Mouse (Mus musculus) neural tube, embryonic 14.5 days (tissue): ENCODE results near the gene Safb2. TPM values are rescaled to one million over a fixed set of nuclear protein-coding genes. Genes with fewer than 3 reads are reported as not detected.

Source experiments
- ATAC-seq: fragments of 200-750 bp; cut with Nextera tagmentation; 2 replicates; pipeline ENCODE4 v1.8.0; 2017; ENCODE audit warnings: low read depth, mild to moderate bottlenecking, moderate TSS enrichment, moderate library complexity
- H3K27ac ChIP-seq: fragments of 300-500 bp; sonication (generic); 2 replicates; pipeline ENCODE4 v1.5.1; 2014; ENCODE audit warnings: low read depth, mild to moderate bottlenecking, control low read depth, low read length, moderate library complexity, mixed read lengths
- H3K27me3 ChIP-seq: fragments of 300-500 bp; sonication (generic); 2 replicates; pipeline ENCODE4 v1.6.1; 2014; ENCODE audit warnings: low read length; ENCODE audit not compliant: control insufficient read depth, insufficient read depth
- H3K36me3 ChIP-seq: fragments of 300-500 bp; sonication (generic); 2 replicates; pipeline ENCODE4 v1.6.1; 2014; ENCODE audit warnings: low read length, mixed read lengths; ENCODE audit not compliant: control insufficient read depth, insufficient read depth
- H3K4me1 ChIP-seq: fragments of 300-500 bp; sonication (generic); 2 replicates; pipeline ENCODE4 v1.6.1; 2014; ENCODE audit warnings: low read length; ENCODE audit not compliant: control insufficient read depth, insufficient read depth
- H3K4me2 ChIP-seq: fragments of 300-500 bp; sonication (generic); 2 replicates; pipeline ENCODE4 v1.6.1; 2014; ENCODE audit warnings: mild to moderate bottlenecking, low read depth, low read length, control low read depth
- H3K4me3 ChIP-seq: fragments of 300-500 bp; sonication (generic); 2 replicates; pipeline ENCODE4 v1.5.1; 2014; ENCODE audit warnings: low read depth, low read length, control low read depth, mixed read lengths
- H3K9ac ChIP-seq: fragments of 300-500 bp; sonication (generic); replicated peaks from 2 replicates; pipeline ENCODE4 v1.6.1; 2014; ENCODE audit warnings: low read depth, mild to moderate bottlenecking, control low read depth, low read length, mixed read lengths
- H3K9me3 ChIP-seq: fragments of 300-500 bp; sonication (generic); 2 replicates; pipeline ENCODE4 v1.6.1; 2016; ENCODE audit warnings: low read length; ENCODE audit not compliant: control insufficient read depth
- WGBS: fragments of 180-500 bp; shearing (Covaris S2); extraction: QIAGEN DNeasy Blood & Tissue Kit; methylation state at CpG from one replicate; pipeline ENCODE4 v1.1.7; 2014; 5-methylcytosine and 5-hydroxymethylcytosine counted together
- polyA plus RNA-seq: library from polyadenylated mRNA; unstranded; fragments of >200 nt; fragmentation: Nextera tagmentation; extraction: Ambion mirVana; gene quantifications from 2 replicates; pipeline ENCODE4 v1.2.1, GENCODE M21; 2014

The Safb2 gene
- polyA plus RNA-seq, 1 experiment from 2014 or later = 58.4 TPM

- Histone ChIP-seq H3K9ac (no peak within 1 kb of the TSS), H3K4me3 (no peak within 1 kb of the TSS), H3K9me3 (no peaks in the 10 kb centered on the region), H3K4me1 (peaks cover 7% of the 10 kb centered on the region; the same call in 1 of the 2 replicates), H3K27me3 (no peaks in the 10 kb centered on the region), H3K27ac (no peak within 1 kb of the TSS), H3K4me2 (no peak within 1 kb of the TSS), H3K36me3 (no peaks in the 10 kb centered on the region)
- 80% methylated on average over 20 of the region's 20 CpGs for WGBS
- ATAC-seq = no peak
Observed at GRCm38 (mm10) chr17:56554122-56554551, 30.2 kb downstream of the Safb2 start, which contains the start of gene Gm20219. TSS of gene Gm20219 (minus strand) at chr17:56554387.

DNA sequence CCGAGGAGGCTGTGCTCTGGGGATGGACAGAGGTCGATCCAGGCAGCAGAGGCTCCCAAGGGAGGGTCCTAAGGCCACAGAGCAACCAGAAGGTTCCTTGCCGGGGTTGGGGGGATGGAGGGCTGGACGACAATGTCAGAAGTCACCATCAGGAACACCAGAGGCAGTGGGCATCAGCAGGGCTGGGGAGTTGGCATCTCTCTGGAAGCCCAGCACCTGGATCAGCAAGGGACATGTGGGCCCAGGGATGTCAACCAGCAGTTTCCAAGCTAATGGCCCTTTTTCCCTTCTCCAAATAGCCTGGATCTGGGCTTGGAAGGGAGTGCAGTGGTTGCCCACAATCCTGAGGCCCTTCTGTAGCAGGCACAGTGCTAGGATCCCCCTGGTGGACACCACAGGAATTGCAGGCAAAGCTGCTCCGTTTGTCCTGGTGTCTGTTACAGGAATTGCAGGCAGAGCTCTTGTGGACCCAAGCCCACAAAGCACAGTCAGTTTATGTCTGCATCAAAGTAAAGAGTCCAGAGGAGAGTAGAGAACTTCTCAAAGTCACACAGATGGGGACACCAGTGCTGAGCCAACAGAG lies 31.5 kb downstream of the Safb2 start:
- 59% methylated on average over 5 of the region's 5 CpGs for WGBS
- peaks cover 7% of the 10 kb centered on the region; the same call in 1 of the 2 replicates for H3K4me1 ChIP-seq
- H3K36me3 ChIP-seq = no peaks in the 10 kb centered on the region
- no peak overlapping the region for H3K4me2 ChIP-seq
- no peak overlapping the region for H3K9ac ChIP-seq
- peak overlapping the region; percentile 77 for H3K27ac ChIP-seq
- H3K9me3 ChIP-seq = no peaks in the 10 kb centered on the region
- no peak overlapping the region for H3K4me3 ChIP-seq
- H3K27me3 ChIP-seq = no peaks in the 10 kb centered on the region
- ATAC-seq = peak; percentile 23

DNA sequence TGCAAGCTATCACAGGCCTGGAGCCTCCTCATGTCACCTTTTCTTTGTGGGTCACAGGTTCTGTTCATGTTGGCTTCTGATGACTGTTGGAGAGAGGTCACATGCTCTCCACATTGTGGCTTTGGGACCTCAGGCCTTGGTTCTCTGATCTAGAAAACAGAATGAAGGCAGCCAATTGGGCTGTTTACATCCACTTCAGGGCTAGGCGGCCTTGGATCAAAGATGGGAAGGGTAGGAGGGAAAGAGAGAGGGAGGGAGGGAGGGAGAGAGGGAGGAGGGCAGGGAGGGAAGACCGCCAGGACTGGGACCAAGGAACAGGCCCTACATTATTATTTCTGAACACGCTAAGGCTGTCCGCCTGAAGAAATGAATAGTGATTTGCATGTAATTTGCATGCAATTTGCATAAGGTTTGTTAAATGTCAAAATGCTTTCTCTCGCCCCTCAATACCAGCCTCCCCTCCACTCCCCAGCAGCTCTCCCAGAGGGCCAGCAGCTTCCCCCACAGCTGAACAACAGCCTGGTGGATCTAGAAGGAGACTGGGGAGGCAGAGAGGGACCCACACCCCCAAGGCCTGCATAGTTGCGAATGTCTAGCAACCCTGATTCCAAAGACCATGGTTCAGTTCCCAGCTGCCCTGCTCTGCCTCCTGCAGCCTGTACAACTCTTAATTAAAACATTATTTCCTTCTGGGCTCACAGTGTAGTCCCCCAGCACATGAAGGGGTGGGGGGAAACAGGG lies 32.4 kb downstream of the Safb2 start:
- H3K4me1 ChIP-seq = peaks cover 12% of the 10 kb centered on the region; the same call in 1 of the 2 replicates
- no peaks in the 10 kb centered on the region for H3K27me3 ChIP-seq
- peak; percentile 77 for ATAC-seq
- H3K9me3 ChIP-seq = no peaks in the 10 kb centered on the region
- WGBS = 32% methylated on average over 6 of the region's 6 CpGs
- no peaks in the 10 kb centered on the region for H3K36me3 ChIP-seq
- 0 out of 2 replicates have a peak overlapping the region, but pooled peaks have one; percentile 1 for H3K9ac ChIP-seq
- no peak overlapping the region for H3K4me2 ChIP-seq
- H3K4me3 ChIP-seq = no peak overlapping the region
- peak overlapping the region; percentile 77 for H3K27ac ChIP-seq

DNA sequence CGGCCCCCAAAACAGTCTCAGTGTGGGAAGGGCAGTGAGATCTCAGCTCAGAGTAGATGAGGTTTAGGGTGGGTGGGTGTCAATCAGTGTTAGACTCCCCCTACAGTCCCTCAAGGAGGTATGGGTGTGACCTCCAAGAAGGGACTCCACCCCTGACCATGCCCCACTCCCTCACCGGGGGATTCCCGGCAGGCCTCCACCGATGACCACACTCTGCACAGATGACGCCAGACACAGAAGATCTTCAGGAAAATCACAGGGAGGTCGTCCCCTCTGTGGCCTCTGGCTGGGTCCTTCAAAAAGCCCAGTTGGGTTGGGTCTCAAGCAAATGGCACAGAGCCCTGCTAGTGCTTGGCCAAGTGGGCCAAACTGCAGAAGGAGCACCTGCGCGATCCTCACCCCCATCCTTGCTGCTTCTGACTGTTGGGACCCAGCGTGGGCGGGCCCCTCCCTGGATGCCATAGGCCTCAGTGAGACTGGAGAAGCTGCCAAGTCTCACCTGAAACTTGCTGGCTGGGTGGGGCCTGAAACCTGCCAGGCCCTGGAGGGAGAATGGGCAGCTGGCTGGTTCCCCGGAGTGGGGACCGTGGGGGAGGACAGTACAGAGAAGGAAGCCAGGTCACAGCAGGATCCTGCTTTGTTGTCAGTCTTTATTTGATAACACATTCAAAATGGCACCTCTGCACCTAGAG lies 33.5 kb downstream of the Safb2 start:
- Histone ChIP-seq H3K27ac (peak overlapping the region; percentile 77), H3K36me3 (no peaks in the 10 kb centered on the region), H3K9ac (no peak overlapping the region), H3K4me1 (peaks cover 14% of the 10 kb centered on the region; the same call in 1 of the 2 replicates), H3K4me2 (no peak overlapping the region), H3K27me3 (no peaks in the 10 kb centered on the region), H3K9me3 (no peaks in the 10 kb centered on the region), H3K4me3 (no peak overlapping the region)
- WGBS = 75% methylated on average over 12 of the region's 12 CpGs
- ATAC-seq = no peak

DNA sequence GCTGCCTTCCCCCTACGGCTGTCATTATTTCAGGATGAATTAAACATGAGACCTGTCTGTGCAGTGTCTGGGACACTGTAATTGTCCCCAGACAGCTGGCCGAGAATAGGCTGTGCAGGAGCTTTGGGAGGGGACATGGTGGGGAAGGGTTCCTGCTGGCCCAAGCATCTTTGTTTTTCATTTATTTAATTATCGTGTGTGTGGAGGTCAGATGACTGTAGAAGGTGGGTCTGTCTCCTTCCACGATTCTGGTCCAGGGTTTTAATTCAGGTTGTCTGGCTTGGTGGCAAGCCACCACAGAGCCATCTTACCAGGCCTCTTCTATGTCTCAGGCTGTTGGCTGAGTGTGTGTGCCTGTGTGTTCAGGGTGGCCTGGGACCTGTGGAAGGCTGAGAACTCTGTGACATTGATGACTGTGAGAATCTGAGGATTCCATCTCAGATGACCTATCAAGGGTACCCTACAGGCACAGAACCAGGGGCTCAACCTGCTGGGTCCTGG lies 35.7 kb downstream of the Safb2 start:
- no peak for ATAC-seq
- 29% methylated on average over 4 of the region's 4 CpGs for WGBS
- H3K9ac ChIP-seq = no peak overlapping the region
- no peaks in the 10 kb centered on the region for H3K27me3 ChIP-seq
- H3K27ac ChIP-seq = no peak overlapping the region
- H3K4me1 ChIP-seq = peaks cover 14% of the 10 kb centered on the region; the same call in 1 of the 2 replicates
- no peak overlapping the region for H3K4me2 ChIP-seq
- H3K4me3 ChIP-seq = no peak overlapping the region
- H3K9me3 ChIP-seq = no peaks in the 10 kb centered on the region
- no peaks in the 10 kb centered on the region for H3K36me3 ChIP-seq

- no peaks in the 10 kb centered on the region for H3K36me3 ChIP-seq
- no peak overlapping the region for H3K9ac ChIP-seq
- no peak for ATAC-seq
- H3K27ac ChIP-seq = no peak overlapping the region
- H3K4me1 ChIP-seq = peaks cover 14% of the 10 kb centered on the region; the same call in 1 of the 2 replicates
- no peak overlapping the region for H3K4me2 ChIP-seq
- H3K4me3 ChIP-seq = no peak overlapping the region
- no peaks in the 10 kb centered on the region for H3K27me3 ChIP-seq
- H3K9me3 ChIP-seq = no peaks in the 10 kb centered on the region
- 60% methylated on average over 9 of the region's 9 CpGs for WGBS
Observed at GRCm38 (mm10) chr17:56547846-56548604, 36.4 kb downstream of the Safb2 start.

GRCm38 (mm10) chr17:56547116-56547845 lies 37.1 kb downstream of the Safb2 start:
- H3K27me3 ChIP-seq = no peaks in the 10 kb centered on the region
- H3K36me3 ChIP-seq = no peaks in the 10 kb centered on the region
- H3K4me1 ChIP-seq = peaks cover 14% of the 10 kb centered on the region; the same call in 1 of the 2 replicates
- WGBS = 43% methylated on average over 17 of the region's 17 CpGs
- no peaks in the 10 kb centered on the region for H3K9me3 ChIP-seq
- peak; percentile 18; the same call in 1 of the 2 replicates for ATAC-seq
- peak overlapping the region; percentile 21; the same call in 1 of the 2 replicates for H3K9ac ChIP-seq
- H3K27ac ChIP-seq = peak overlapping the region; percentile 62; the same call in 1 of the 2 replicates
- H3K4me3 ChIP-seq = no peak overlapping the region
- H3K4me2 ChIP-seq = no peak overlapping the region

- Histone ChIP-seq H3K27ac (no peak overlapping the region; the same call in 1 of the 2 replicates), H3K36me3 (no peaks in the 10 kb centered on the region)
Observed at GRCm38 (mm10) chr17:56546576-56546975, 37.8 kb downstream of the Safb2 start.

More at GRCm38 (mm10) chr17:56546576-56546975, 37.8 kb downstream of the Safb2 start:
- ATAC-seq = no peak
- WGBS = 85% methylated on average over 5 of the region's 5 CpGs
- Histone ChIP-seq H3K4me2 (no peak overlapping the region), H3K9me3 (no peaks in the 10 kb centered on the region), H3K9ac (peak overlapping the region; percentile 21; the same call in 1 of the 2 replicates), H3K4me1 (peaks cover 12% of the 10 kb centered on the region; the same call in 1 of the 2 replicates), H3K27me3 (no peaks in the 10 kb centered on the region), H3K4me3 (no peak overlapping the region)
